Mouse (Mus musculus): Measurements from ENCODE around the gene Pik3ap1. TPM values are rescaled to one million over a fixed set of nuclear protein-coding genes. Genes with fewer than 3 reads are reported as not detected.
"Not testable (repeated sequence)": the region's sequence is repeated elsewhere in the genome, so short reads cannot be mapped to it uniquely, and the experiment has no call there.

Gene Pik3ap1
- total RNA-seq (2021): 1 to 10 TPM; 2.4 to 2.6 TPM
- long read RNA-seq, experiment 1, full-length matches to known transcripts: 1 of 2 reads
- long read RNA-seq, experiment 1, partial matches to known transcripts: 0 of 2 reads
- long read RNA-seq, experiment 1, other reads (novel, unspliced or antisense): 1 of 2 reads
- long read RNA-seq, experiment 2, partial matches to known transcripts: 1 of 1 reads
- long read RNA-seq, experiment 2, other reads (novel, unspliced or antisense): 0 of 1 reads

DNA sequence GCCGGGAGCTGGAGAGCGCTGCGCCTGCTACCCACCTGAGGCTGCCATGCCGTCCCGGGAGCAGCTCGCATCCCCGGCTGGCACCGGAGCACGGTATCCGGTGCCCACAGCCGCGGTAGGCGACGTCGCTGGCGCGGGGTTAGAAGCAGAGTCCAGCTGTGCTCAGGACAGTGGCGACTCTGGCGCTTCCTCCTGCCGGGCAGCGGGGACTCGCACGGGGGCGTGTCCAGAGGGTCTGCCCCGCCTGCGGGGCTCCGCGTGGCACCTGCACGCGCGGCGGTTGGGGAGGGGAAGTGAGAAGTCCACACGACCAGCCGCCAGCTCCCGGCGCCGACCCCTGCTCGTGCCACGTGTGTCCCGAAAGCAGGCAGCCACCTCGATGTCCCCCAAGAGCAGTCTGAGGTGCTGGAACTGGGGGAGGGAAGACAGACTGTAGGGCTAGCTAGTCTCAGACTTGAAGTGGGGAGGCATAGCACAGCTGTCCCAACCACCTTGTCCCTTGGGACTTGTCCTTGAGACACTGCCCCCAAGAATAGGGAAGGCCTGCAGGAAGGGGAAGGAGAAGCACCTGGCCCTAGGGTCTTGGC is at the start of gene Pik3ap1:
Gene Pik3ap1, minus strand, starts transcription at position 181 of the 587 bp plus-strand sequence.
- DNase-seq (ENCODE audit: low spot score in 2 of 2): no peak

DNA sequence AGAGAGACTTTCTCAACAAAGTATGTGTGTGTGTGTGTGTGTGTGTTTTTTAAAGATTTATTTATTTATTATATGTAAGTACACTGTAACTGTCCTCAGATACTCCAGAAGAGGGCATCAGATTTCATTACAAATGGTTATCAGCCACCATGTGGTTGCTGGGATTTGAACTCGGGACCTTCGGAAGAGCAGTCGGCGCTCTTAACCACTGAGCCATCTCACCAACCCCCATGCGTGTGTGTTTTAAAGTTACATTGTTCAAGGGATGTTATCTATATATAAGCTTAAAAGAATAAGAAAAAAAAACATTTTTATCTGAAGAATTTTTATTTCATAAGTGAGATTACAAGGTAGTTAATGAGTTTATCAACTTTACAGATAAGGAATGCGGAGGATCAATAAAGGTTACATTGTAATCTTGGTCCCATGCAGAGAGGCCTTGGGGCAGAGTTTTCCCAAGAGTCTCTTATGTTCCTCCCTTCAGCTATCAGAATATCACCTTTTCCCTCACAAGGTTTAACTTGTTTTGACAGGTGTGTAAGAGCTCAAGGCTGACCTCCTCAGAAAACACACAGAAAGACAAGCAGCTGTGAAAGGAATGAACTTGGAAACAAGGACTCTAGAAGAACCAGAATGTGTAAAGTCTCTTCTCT is 46.7 kb upstream of the Pik3ap1 start:
- DNase-seq (ENCODE audit: low spot score in 2 of 2): not testable (repeated sequence)

DNA sequence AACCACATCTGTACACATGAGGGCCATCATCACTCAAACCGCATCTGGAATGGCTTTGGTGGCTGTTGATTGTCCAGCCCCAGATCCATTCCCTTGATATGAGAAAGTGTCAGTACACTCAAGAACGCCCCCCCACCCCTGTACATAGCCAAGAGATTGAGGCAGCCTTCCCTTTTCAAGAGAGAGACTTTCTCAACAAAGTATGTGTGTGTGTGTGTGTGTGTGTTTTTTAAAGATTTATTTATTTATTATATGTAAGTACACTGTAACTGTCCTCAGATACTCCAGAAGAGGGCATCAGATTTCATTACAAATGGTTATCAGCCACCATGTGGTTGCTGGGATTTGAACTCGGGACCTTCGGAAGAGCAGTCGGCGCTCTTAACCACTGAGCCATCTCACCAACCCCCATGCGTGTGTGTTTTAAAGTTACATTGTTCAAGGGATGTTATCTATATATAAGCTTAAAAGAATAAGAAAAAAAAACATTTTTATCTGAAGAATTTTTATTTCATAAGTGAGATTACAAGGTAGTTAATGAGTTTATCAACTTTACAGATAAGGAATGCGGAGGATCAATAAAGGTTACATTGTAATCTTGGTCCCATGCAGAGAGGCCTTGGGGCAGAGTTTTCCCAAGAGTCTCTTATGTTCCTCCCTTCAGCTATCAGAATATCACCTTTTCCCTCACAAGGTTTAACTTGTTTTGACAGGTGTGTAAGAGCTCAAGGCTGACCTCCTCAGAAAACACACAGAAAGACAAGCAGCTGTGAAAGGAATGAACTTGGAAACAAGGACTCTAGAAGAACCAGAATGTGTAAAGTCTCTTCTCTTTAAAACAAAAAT is 41.2 kb upstream of the Pik3ap1 start:
- DNase-seq (ENCODE audit: low spot score in 2 of 2): not testable (repeated sequence)

DNA sequence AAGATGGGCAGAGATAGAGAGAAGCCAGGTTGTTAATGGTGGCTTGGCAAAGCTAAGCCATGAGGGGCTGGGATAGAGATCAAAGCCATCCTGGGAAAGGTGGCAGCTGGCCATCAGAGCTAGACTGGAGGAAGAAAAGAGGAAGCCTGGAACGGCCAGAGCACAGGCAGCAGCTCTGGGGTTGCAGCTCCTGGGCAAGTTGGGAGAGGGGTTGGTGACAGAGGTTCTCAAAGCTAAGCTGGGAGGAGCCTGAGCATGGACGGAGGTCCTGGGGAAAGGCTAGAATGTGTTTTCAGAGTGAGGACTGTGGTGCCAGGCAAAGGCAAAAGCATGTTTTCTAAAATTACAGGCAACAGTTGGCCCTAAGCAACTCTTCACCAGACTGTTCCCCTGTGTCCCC is 36.4 kb upstream of the Pik3ap1 start:
- DNase-seq (ENCODE audit: low spot score in 2 of 2): no peak

DNA sequence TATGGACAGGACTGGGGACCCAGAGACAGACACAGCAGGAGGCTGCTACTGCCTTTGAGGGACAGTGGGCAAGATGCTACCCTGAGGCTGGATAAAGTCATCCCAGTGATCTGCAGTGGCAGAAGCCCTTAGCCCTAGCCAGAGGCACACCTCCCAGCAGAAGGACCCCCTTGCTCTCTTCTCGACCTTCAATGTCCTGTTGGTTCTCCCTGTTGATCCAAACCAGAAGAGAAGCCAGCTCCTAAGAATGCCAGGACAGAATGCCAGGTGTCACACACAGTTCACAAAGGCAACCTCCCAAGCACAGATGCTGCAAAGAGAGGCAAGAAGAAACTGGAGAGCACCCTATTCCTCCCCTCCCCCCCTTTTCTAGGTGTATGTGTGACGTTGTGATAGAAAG is 33.9 kb upstream of the Pik3ap1 start:
- DNase-seq (ENCODE audit: low spot score in 2 of 2): no peak

DNA sequence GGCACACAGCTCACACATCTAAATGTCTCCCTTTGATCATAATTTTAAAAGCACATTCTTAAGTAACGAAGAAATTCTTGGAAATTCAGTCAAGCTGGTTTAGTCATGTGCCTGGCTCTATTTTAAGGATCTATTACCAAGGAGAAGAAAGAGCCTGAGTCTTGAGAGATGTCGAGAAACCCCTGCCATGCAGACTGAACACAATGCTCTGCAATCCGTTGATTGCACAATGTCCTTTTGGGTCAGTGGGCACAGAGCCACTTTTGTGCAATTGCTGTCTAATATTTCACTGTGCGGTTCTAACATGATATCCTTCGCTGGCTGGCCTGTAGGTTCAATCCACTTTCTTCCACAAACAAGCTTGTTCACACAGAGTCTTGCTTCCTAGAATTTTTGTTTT is 33.1 kb upstream of the Pik3ap1 start:
- no peak for DNase-seq (ENCODE audit: low spot score in 2 of 2)

DNA sequence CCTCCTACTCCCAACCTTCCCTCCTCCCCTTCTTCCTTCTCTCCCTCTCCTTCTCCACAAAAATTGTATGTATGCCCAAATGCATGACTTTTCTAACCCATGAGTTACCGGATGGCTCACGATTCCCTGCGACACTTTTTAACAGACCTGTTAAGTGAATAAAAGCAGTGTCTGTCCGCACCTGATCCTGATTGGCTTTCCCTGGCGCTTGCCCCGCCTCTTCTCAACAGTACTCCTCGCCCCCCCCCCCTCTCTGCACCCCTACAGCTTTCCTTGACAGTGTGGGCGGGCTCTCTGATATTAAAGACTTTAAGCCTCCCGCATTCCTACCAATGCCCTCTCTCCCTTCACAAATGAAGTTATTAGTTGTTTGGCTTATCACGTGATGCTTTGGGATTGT is 31.3 kb upstream of the Pik3ap1 start:
- DNase-seq (ENCODE audit: low spot score in 2 of 2): no peak

DNA sequence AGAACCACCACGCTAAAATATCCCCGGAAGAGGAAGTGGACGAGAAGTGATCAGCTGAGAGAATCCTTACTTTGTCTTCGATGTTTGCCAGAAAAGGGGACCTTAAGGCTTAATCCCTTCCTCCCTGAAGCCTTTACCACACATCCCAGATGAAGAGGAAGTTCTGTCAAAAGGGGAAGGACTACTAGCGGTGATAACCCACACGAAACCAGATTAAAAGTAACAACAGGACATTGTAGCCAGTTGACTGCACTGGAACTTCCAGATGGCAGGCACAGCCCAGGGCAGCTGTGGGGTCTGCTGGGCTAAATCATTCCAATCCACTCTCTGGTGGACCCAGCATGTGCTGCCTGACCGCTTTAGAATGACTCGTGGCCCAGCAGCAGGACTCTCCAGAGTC is 17.7 kb upstream of the Pik3ap1 start:
- no peak for DNase-seq (ENCODE audit: low spot score in 2 of 2)

DNA sequence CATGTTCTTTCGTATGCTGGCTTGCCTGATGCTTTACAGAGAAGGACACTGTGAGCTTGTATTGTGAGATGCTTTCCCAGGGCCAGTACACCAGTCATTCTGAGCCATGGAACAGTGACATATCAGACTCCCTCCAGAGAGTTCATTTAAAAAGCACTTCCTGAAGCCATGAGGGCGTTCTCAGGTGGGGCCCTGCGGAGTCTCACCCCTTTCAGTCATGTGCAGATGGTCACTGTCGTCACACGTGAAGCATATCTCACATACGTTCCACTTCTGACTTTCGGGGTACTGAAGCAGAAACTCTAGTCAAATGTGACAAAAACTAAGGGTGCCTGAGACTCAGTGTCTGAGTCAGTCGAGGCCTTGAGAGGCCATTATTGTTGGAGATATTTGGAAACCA is 6.0 kb upstream of the Pik3ap1 start:
- DNase-seq (ENCODE audit: low spot score in 2 of 2): no peak

DNA sequence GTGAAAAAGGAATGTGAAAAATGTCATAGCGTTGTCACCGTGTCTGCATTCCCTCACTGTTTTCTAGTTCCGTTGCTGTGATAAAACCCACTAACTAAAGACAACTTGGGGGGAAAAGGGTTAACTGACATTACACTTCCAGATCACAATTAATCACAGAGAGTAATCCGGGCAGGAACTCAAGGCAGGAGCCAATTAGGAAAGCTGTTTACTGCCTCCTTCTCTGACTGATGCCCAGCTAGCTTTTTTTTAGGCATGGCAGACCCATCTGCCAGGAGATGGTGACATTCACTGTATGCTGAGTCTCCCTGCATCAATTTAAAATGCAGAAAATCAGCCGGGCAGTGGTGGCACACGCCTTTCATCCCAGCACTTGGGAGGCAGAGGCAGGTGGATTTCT is 4.4 kb upstream of the Pik3ap1 start:
- no peak for DNase-seq (ENCODE audit: low spot score in 2 of 2)

DNA sequence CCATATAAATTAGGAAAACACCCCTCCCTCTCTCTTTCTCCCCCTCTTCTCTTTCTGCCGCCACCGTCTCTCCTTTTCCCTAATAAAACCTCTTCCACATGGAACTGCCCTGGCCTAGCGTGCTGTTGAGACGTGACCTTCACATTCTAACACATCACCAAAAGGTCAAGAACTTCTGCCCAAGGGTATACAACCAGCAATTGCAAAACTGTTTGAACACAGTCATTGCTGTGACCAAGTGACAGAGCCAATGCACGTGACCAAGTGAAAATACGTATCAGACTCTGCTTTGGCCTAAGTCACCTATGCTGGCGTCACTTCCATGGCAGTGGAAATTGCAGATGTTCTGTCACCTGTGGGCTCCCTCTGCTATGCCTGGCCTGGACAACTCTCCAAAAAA is 3.3 kb upstream of the Pik3ap1 start:
- no peak for DNase-seq (ENCODE audit: low spot score in 2 of 2)

DNA sequence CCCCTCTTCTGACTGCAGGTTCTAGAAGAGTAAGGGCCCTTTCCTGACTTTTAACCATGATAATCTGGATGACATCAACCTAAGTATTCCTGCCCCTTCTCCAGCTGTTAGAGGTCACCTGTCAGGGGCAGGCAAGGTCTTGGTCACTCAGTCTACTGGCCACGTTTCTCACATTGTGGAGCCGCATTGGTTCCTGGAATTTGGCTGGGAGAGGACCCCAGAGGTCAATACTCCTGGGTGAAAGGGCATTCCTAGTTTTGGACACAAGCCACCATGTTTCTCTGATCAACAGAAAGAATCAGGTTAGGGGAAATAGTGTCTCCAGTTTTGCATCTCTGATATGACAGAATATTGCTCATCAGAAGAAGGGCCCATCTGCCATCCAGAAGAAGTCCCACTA is 2.4 kb upstream of the Pik3ap1 start:
- DNase-seq (ENCODE audit: low spot score in 2 of 2): no peak

DNA sequence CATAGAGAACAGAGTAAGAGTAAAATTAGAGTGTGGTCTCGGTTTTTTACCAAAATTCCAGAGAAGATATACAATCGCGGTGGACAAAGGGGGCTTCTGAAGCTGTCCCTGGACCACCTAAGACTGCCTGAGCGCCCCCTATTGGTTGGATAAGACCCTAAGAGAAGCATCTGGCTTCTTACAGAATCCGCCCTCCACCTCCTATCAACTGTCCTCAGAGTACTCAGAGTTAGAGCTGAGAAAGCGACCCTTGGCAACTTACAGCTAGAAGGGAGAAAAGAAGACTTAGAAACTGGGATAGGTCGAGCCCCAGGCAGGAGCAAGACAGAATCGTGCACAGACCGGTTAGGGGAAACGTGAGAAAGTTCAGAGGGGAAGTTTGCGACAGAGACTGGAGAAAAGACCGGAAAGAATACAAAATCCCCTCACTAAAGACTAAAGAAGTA is 473 bp downstream of the Pik3ap1 start:
- DNase-seq (ENCODE audit: low spot score in 2 of 2): no peak

DNA sequence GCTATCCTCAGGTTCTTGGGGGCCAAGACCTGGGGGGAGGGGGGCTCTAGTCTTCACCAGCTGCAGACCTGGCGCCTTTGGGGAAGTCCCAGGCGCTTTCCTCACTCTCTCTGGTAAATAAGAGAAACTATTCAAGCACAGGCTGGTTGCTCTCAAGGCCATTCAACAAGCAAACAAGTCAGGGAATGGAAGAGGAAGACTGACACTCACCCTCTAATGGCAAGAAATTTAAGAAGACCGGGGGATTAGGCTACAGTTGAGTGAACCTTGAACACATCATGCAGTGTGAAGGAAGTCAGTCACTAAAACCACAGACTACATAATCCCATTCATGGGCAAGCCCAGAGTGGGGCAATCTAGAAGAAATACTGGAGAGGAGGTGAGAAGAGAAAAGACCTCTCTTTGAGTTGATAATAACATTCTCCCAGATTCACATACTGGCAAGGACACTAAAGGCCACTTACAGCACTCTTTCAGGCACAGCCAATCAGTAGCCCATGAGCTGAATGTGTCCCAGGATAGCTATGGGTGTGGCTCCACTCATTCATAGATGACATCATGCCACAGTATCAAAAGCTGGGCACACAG is 2.4 kb downstream of the Pik3ap1 start:
- DNase-seq (ENCODE audit: low spot score in 2 of 2): no peak

DNA sequence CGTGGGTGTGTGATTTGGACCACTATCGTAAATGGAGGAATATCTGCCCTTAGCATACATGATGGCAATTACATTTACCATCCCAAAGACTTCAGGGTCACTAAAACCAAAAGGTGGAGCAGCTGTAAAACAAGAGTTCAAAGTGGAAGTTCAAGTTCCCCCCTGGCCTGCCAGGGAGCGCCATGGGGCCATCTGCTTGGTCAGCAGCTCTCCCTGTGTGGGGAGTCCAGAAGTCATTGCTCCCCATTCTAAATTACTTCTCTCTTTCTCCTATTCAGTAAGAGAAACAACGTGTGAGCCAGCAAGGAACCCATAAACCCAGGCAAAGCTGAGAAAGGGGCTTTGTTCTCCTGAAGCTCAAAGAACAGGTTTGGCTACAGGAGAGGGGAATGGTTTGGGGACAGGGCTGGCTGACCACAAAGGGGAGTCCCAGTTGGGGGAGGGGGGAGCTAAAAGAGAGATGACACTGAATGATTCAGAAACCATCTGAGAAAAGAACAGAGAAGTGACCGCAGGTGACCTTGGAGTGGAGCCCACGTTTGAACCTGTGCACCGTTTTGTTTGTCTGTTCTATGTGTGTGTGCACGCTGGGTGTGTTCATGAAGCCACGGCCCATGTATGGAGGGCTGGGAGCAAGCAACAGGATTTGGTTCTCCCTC is 3.2 kb downstream of the Pik3ap1 start:
- DNase-seq (ENCODE audit: low spot score in 2 of 2): no peak

DNA sequence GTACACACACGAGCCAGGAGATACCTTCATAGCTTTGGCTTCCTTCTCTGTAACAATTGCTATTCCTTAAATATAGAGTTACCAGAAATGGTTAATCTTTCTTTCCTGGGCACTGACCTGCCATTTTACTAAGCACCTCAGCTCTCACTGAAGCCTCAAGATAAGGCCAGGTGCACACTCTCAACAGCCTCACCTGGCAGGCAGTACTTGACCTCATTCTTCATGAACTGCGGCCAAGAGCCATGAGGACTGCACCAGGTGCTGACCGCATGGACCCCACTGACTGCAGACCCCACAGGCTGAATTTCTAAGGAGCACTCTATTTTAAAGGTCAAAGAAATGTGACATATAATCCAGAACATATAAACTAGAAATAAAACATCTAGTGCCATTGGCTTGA is 5.7 kb downstream of the Pik3ap1 start:
- DNase-seq (ENCODE audit: low spot score in 2 of 2): no peak

DNA sequence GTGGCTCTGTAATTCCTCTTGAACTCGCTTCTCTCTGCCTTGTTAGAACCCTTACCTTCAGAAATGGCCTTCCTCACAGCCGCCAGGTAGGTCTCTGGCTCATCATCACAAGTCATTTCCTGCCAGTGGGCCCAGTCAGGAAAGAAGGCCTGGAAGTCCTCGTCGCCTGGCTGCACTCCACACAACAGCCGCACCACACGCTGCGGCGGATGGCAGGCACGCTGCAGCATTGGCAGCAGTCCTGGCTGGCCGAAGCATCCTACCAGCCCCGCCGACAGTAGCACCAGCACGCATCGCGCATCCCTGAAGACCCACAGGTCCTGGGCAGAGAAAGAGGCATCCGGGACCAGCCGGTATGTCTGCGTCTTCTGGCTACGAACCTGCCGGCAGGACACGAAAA is 9.1 kb downstream of the Pik3ap1 start:
- DNase-seq (ENCODE audit: low spot score in 2 of 2): no peak

DNA sequence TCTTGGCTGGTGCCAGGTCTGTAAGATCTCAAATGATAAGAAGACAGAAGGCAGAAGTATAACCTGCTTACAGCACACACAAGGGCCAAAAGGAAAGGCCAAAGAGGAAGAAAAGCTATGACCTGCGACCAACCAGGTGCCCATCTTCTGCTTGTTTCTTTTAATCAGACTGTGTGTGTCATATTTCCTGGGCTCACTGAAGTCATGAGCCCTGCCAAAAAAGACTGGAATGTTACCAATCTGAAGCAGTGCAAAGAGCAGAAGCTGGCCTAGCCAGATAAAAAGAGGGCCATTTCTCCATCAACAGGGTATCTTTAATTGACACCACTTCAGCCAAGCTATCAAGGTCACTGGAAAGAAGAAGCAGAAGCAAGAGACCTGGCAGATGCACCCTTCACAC is 9.8 kb downstream of the Pik3ap1 start:
- no peak for DNase-seq (ENCODE audit: low spot score in 2 of 2)

DNA sequence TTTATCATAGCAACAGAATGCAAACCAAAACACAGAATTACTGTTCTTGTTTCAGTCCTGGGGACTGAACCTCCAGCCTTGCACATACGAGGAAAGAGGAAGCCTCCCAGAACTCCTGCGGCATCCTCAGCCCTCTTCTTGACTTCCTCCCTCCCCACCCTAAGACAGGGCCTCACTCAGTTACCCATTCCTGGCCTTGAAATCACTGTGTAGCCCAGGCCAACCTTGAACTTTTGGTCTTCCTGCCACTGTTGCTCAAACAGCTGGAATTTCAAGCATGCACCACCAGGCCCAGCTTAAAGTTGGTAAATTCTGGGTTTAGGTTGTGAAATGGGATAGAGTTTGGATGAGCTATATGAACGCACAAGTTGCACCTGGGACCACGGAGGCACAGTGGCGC is 10.2 kb downstream of the Pik3ap1 start:
- DNase-seq (ENCODE audit: low spot score in 2 of 2): no peak

DNA sequence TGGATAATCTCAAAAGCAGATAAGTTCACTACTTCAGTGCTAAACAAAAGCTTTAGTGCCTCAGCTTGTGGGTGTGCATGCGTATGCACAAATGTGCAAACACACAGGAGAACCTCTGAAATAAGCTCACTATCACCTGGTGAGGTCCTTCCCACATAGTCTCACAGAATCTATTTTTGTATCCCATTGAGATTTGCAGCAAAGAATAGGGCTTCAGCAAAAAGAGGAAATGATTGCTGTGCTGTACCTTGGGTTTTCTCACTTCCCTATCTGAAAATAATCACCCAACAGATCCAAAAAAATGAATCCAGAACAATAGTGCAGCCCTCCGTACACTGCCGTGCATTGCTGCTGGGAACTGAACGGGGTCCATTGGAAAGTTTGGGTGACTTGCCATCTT is 12.6 kb downstream of the Pik3ap1 start:
- no peak for DNase-seq (ENCODE audit: low spot score in 2 of 2)

DNA sequence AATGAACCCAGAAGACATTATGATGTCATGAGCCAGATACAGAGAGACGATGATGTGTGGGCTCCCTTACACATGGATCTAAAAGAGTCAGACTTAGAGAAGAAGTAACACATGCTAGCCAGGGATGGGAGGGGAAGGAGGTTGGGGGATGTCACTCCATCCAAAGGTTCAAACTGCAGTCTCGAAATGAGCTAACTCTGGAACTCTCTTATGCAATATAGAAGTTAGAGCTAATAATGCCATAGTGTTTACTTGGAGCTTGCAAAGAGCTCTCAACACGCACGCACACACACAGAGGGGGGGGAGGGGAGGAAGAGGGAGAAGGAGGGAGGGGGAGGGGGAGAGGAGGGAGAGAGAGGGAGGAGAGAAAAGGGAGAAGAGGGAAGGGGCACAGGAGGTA is 13.5 kb downstream of the Pik3ap1 start:
- no peak for DNase-seq (ENCODE audit: low spot score in 2 of 2)

Measured in left cerebral cortex, adult 18-20 months (tissue).